Mouse (Mus musculus) brain, embryonic 14.5 days (tissue): ENCODE measurements around the gene Amn1.

Source experiments
- CTCF ChIP-seq: fragments of 200-500 bp; IDR thresholded peaks from 2 replicates; pipeline ENCODE4 v1.5.1; 2012; ENCODE audit warnings: inconsistent platforms, mild to moderate bottlenecking, moderate library complexity, borderline replicate concordance; ENCODE audit not compliant: insufficient read depth, insufficient read length; ENCODE audit errors: extremely low read depth
- POLR2A ChIP-seq: fragments of 200-500 bp; IDR thresholded peaks from 2 replicates; pipeline ENCODE4 v1.6.1; 2012; ENCODE audit warnings: mild to moderate bottlenecking, inconsistent platforms, borderline replicate concordance; ENCODE audit not compliant: poor library complexity, insufficient read depth, insufficient read length, severe bottlenecking; ENCODE audit errors: extremely low read depth

- TF ChIP-seq POLR2A, result no peak
- TF ChIP-seq CTCF, result peak; percentile 41; the same call in 1 of the 2 replicates
These were observed 68.7 kb downstream of the Amn1 start for GRCm38 (mm10) chr6:149119853-149120252.
